Mouse (Mus musculus): Measurements from ENCODE around the gene Filip1l. TPM values are rescaled to one million over a fixed set of nuclear protein-coding genes. Genes with fewer than 3 reads are reported as not detected.

Filip1l gene
- total RNA-seq, 2 experiments from 2014 or later, result 44.5 to 46.5 TPM

DNA sequence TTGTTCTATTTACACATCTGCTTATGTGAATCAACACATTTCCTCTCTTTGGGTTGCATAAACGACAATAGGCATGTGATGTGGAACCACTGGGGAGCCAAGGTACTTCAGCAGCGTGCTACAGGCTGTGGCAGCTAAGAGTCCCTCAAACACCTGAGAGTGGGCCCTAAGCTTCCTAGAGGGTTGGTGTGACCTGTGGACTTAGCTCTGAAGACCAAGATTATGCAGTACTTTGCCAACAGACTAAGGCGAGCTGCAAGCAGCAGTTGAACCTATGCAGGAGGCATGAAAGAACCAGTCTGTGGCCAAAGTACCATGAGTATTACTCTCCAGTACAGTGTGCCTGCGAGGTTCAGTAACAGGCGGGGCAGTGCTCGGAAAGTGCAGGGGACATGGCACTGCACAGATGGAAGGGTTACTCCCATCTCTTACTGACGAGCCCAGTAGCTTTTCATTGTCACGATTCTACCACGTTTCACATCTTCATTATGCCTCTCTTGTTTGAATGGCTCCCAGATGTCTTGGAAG lies 112.6 kb downstream of the Filip1l start:
- intact Hi-C loops (cut with DNase I; ENCODE audit: low total_unique reads), result no loop called here
- no peak for DNase-seq

DNA sequence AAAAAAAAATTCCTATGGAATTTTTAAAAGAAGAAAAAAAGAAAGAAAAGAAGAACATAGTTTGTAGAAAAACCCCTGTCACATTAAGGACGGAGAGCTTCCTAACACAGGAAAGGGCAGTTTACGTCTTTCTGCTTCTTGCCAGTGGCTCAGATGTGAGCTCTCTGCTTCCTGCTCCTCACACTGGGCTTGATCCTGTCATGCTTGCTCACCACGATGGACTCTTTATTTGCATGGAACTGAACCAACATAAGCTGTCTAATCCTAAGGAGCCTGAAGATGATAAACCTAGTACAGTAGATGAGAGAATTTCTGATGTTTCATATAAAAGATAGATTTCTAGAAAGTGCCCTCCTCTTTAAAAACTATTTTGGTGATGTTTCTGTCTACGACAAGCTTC lies 116.4 kb downstream of the Filip1l start:
- intact Hi-C loops (cut with DNase I; ENCODE audit: low total_unique reads), result no loop called here
- DNase-seq, result no peak

- intact Hi-C loops (cut with DNase I; ENCODE audit: low total_unique reads), result no loop called here
These were observed 117.0 kb downstream of the Filip1l start for GRCm38 (mm10) chr16:57469869-57470268.

GRCm38 (mm10) chr16:57470286-57470830 lies 117.5 kb downstream of the Filip1l start:
- intact Hi-C loops (cut with DNase I; ENCODE audit: low total_unique reads), result no loop called here
- DNase-seq, result no peak

More at GRCm38 (mm10) chr16:57469869-57470268, 117.0 kb downstream of the Filip1l start:
- no peak for DNase-seq

GRCm38 (mm10) chr16:57471071-57471470 lies 118.2 kb downstream of the Filip1l start:
- no peak for DNase-seq
- intact Hi-C loops (cut with DNase I; ENCODE audit: low total_unique reads), result no loop called here

DNA sequence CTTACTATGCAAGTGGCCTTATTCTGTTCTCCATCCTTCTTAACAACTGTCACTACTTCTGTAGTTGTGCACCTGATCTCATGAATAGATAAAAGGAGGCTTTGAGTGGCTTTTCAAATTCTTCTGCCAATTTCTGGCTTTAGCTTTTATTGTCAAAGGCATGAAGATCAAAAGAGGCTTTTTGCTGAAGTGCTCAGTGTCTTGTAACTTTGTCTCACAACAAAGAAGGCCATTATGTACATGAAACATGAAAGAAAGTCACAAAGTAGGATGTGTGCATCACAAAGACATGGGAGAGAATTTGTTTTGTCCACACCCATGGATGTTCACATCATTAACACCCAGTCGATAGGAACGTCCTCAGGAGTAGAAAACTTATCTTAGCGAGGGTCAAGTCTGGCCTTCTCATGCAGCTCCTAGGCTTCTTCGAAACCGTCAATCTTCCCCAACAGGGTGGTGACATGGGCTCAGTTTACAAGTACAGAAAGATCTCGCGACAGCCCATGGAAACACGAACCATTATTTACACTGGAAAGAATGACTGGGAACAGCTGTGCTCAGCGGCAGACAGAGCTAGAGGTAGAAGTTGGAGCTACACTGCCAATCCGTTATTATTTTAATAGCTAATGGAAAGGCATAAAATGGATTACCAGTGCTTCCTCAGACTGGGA lies 120.7 kb downstream of the Filip1l start:
- DNase-seq, result no peak
- intact Hi-C loops (cut with DNase I; ENCODE audit: low total_unique reads), result no loop called here

DNA sequence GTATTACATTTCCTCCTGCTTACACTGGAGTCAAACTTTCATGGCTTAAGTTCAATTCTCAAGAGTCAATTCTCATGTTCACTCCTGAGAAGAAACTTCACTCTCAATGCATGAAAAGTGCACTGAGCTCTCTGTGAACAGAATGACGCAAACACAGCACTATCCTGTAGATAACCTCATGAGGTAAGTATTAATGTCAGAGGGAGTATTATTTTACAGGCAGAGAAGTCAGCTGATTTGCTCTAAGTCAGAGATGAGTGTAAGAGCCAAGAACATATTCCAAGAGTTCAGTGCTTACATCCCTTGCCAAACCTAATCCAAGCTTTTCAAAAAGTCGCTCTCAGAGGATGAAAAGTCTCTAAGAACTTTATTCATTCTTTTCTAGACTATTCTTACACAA lies 125.6 kb downstream of the Filip1l start:
- no peak for DNase-seq
- intact Hi-C loops (cut with DNase I; ENCODE audit: low total_unique reads), result no loop called here

DNA sequence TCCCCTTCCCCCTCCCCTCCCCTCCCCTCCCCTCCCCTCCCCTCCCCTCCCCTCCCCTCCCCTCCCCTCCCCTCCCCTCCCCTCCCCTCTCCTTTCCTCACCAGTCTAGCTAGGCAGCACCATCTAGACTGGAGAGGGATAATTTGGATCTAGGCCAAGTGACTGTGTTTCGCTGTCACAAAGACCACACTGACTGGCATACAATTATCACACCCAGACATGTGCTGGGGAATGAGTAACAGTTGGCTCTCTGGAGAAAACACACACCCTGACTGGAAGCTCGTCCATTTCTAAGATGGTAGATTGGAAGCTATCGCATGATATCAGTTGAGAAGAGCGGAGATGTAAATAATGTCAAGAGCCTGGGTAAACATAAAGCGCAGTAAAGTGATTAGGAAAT lies 126.9 kb downstream of the Filip1l start:
- DNase-seq, result no peak
- intact Hi-C loops (cut with DNase I; ENCODE audit: low total_unique reads), result no loop called here

DNA sequence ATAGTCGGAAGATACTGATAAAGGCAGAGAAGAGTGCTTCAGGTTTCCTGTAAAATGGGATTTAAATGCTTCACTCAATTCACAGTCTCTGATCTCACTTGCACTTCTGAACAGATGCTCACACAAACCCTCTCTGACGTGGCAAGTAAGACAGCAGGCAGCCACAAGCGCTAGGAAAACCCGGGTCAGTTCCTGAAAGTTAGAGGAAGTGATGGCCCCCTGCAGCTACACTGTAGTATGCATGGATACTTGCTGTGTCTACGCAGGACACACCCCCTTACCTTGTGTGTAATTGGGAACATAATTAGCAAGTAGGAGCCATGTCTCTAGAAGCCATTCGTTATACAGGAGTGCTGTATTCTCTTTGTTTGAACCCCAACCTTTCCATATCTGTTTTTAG lies 129.4 kb downstream of the Filip1l start:
- intact Hi-C loops (cut with DNase I; ENCODE audit: low total_unique reads), result no loop called here
- no peak for DNase-seq

GRCm38 (mm10) chr16:57482911-57483310 lies 130.0 kb downstream of the Filip1l start:
- no peak for DNase-seq
- intact Hi-C loops (cut with DNase I; ENCODE audit: low total_unique reads), result no loop called here

- DNase-seq, result no peak
These were observed 130.6 kb downstream of the Filip1l start for GRCm38 (mm10) chr16:57483503-57483902.

DNA sequence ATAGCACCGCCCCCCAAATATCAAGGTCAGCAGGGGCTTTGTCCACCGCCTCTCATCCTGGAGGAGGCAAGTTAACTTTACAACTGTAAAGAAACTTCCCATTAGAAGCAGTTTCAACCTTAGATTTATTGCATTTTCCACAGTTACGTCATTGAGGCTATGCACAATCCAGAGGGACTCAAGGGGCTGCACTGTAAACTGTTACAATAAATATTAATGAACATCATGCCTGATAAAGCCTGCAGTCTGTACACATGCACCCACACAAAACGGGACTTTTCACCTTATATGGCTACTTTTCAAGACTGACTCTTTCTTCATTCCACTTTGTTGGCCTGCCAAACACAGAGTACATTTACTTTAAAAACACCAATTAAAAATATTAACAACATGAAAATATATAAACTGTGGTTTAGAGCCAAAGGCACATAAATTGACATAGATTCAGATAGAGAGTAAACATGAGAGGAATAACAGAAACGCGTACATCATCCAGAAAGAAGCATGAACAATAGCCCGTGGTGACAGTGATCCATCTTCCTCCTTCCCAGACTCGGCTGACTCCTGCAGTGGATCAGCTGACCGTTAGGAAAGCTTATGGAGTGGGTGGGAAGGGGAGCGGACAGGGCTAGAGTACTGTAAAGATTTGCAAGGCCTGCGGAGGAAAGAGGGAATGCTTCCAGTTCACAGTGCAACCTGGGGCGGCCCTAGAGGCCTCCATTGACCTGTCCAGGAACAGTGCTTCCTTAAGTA lies 131.3 kb downstream of the Filip1l start:
- intact Hi-C loops (cut with DNase I; ENCODE audit: low total_unique reads), result no loop called here
- DNase-seq, result no peak

More at GRCm38 (mm10) chr16:57483503-57483902, 130.6 kb downstream of the Filip1l start:
- intact Hi-C loops (cut with DNase I; ENCODE audit: low total_unique reads), result no loop called here

- intact Hi-C loops (cut with DNase I; ENCODE audit: low total_unique reads), result no loop called here
- no peak for DNase-seq
These were observed 132.4 kb downstream of the Filip1l start for GRCm38 (mm10) chr16:57485265-57485664.

DNA sequence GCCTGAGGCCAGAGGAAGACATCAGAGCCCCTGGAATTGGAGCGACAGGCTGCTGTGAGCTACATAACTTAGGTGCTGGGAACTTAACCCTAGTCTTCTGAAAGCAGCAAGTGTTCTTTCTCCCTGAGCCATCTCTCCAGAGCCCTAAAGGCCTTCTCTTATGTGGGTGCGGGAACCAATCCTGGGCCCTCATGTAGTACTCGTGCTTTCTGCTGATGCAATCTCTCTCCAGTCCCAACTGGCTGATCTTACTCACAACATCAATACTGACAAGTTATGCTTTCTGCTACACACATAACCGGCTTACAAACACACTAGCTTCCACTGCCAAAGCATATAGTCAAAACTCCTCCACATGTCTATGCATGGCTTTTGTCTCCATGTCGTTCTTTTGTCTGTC lies 133.4 kb downstream of the Filip1l start:
- intact Hi-C loops (cut with DNase I; ENCODE audit: low total_unique reads), result no loop called here

DNA sequence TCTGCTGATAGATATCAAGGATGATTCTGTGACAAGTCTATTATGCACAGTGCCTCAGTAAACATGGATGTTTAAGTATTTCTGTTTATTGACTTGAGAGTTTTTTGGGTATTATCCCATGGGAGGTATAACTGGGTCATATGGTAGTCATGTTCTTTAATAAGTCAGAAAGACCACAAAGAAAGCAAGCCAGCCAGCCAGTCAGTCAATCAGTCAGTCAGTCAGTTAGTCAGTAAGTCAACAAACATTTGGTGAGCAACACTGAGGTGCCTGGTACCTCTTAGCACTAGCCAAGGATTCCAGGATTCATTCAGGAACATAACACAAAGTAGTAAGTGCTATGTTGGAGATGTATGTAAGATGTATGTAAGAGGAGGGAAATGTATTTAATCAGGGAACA lies 135.8 kb downstream of the Filip1l start:
- intact Hi-C loops (cut with DNase I; ENCODE audit: low total_unique reads), result no loop called here
- no peak for DNase-seq

More for the DNA sequence above, 133.4 kb downstream of the Filip1l start:
- no peak for DNase-seq

DNA sequence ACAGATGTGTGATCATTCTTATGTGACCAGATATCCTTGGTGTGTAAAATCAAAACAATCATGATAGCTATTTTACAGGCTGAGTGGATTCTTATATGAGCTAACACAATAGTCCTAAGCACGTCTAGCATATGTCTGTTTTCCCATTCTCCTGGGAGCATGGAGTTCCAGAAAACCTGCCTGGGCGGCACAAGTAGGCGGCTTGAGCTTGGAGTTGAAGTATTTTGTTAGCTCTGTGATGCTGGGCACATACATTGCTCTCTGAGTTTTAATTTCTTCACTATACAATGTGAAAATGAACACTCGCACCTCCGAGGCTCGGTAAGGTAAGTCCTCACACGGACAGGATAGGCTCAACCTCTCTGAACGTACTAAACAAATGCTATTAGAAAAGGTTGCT lies 137.8 kb downstream of the Filip1l start:
- intact Hi-C loops (cut with DNase I; ENCODE audit: low total_unique reads), result no loop called here
- DNase-seq, result no peak

DNA sequence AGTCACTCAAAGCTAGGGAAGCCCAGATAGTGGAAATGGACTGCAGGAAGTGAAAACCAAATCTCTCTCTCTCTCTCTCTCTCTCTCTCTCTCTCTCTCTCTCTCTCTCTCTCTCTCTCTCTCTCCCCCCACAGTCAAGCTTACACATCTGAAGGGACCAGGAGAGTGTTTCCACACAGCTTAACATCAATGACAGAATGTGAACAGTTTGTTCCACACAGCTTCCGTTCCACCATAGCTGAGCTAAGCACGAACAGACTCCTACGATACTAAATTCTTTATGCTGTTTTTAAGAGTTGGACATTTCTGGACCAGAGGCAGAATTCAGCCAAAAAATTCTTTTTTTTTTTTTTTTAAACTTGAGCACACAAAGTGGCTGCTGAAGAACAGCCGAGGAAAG lies 139.0 kb downstream of the Filip1l start:
- intact Hi-C loops (cut with DNase I; ENCODE audit: low total_unique reads), result no loop called here

GRCm38 (mm10) chr16:57495476-57496203 lies 142.7 kb downstream of the Filip1l start:
- DNase-seq, result no peak
- intact Hi-C loops (cut with DNase I; ENCODE audit: low total_unique reads), result no loop called here

More for the DNA sequence above, 139.0 kb downstream of the Filip1l start:
- no peak for DNase-seq

- no peak for DNase-seq
These were observed 143.7 kb downstream of the Filip1l start for GRCm38 (mm10) chr16:57496437-57497173.

More at GRCm38 (mm10) chr16:57496437-57497173, 143.7 kb downstream of the Filip1l start:
- intact Hi-C loops (cut with DNase I; ENCODE audit: low total_unique reads), result no loop called here
